Mouse (Mus musculus): ENCODE measurements around the gene Amhr2.

Amhr2 gene

GRCm38 (mm10) chr15:102470605-102471294, 25.6 kb downstream of the Amhr2 start:
- peak; percentile 58 for ATAC-seq (ENCODE audit: low TSS enrichment)

- 0 out of 2 replicates have a peak, but pooled peaks have one; percentile 5 for ATAC-seq (ENCODE audit: low TSS enrichment)
Observed at GRCm38 (mm10) chr15:102471295-102471645, 26.1 kb downstream of the Amhr2 start.

GRCm38 (mm10) chr15:102471727-102472126, 26.6 kb downstream of the Amhr2 start:
- ATAC-seq (ENCODE audit: low TSS enrichment): no peak

DNA sequence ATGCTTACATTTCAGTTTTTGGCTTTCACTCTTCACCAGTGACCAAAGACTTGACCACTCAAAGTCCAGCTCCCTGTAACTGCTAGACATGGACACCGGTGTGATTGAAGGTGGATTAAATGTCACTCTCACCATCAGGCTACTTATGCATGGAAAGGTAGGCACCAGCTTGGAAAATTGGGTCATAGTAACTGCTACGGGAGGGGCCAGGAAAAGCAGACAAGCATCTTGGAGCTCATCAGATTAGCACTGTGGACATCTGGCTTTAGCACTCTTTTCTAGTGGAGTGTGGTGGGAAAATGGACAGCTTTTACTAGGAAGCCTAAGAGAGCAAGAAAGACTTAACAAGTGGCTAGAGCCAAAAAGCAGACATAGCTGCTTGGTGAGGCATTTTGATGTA, 28.1 kb downstream of the Amhr2 start:
- ATAC-seq (ENCODE audit: low TSS enrichment): no peak

DNA sequence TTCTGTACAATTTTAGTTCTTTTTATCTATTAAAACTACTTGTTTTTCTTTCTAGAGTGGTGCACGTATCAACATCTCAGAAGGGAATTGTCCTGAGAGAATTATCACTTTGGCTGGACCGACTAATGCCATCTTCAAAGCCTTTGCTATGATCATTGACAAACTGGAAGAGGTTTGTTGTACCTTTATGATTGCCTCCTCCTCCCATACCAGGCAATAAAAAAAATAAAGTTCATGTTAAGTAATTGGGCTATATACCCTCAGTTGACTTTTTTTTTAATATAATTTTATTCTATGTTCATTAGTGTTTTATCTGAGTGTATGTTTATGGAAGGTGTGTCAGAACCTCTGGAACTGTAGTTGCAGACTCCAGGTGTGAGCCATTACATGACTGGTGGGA, 29.4 kb downstream of the Amhr2 start:
- ATAC-seq (ENCODE audit: low TSS enrichment): no peak

DNA sequence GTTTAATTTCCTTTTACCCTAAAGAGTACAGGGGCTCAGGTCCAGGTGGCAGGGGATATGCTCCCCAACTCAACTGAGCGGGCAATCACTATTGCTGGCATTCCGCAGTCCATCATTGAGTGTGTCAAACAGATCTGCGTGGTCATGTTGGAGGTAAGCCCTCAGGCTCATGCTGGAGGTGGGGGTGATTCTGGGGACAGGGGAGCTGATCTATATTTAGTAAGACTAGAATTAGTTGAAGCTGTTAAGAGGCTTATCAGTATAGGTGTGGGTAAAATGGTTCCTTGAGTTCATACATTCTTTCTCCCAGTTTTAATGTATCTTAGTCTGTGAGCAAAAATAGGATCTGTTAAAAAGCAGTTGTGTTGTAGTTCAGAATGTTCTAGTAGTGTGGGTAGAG, 38.0 kb downstream of the Amhr2 start:
- no peak for ATAC-seq (ENCODE audit: low TSS enrichment)

- ATAC-seq (ENCODE audit: low TSS enrichment): no peak
Observed at GRCm38 (mm10) chr15:102485853-102486252, 40.7 kb downstream of the Amhr2 start.

DNA sequence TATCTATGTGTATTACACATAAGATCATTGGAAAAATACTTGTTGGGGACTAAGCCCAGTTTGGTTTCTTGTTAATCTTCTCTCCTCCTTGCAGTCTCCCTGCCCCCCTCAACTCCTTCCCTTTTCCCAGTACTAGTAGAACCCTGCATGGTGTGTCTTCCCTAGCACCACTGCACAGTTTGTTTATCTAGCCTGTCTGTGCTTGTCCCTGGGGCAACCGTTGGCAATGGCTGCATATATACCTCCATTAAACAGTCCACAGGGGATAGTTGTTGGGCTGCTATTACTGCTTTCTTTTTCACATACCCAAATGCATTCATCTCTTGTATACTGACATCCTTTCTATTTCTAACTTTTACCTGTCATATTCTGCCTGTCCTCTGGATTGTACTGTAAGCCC, 42.5 kb downstream of the Amhr2 start:
- ATAC-seq (ENCODE audit: low TSS enrichment): no peak

DNA sequence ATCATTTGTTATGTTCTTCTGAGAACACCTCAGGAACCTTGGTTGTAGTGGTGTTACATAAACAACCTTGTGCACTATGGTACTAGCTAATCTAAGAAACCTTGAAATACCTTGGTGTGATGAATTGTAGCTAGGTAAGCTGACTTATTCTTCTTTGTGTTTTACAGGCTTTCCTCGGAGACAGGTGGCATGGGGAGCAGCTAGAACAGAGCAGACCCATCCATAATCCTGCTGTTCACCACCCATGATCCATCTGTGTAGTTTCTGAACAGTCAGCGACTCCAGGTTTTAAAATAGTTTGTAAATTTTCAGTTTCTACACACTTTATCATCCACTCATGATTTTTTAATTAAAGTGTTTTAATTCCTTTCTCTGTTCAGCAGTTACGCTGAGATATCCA, 53.2 kb downstream of the Amhr2 start:
- peak; percentile 32; the same call in 1 of the 2 replicates for ATAC-seq (ENCODE audit: low TSS enrichment)

DNA sequence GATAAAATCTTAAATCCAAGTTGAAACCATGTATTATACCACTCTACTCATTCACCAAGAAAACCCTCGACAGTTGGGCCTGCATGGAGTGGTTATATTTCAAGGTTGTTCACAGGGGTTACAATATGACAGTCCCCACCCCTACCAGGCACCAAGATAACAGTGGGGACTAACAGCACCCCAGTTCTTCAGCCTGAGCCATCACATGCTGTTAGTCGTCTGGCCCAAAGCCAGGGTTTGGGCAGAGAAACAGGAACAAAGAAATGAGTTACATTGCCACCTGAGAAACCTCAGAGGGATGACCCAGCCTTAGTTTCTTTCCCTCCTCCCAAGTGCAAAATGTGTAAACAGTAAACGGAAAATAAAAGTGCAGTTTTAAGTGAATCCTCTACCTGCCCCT, 54.2 kb downstream of the Amhr2 start:
- no peak for ATAC-seq (ENCODE audit: low TSS enrichment)

DNA sequence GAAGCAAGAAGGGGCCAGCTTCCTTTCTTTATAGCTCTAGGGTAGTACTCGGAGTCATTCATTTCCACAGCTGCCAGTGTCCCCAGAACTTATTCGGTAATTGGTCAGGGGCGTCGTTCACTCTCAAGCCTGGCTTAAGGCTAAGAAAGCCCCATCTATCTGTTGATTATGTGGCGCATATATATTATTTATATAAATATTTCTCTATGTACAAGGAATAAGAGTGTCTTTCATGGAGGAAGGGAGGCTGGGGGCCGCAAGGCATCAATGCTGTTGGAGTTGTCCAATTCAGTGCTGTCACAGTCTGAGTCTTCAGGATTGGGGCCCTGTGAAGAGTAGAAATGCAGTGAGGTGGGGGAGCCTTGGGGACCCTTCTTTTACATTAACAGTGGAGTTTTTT, 54.7 kb downstream of the Amhr2 start:
- ATAC-seq (ENCODE audit: low TSS enrichment): no peak

DNA sequence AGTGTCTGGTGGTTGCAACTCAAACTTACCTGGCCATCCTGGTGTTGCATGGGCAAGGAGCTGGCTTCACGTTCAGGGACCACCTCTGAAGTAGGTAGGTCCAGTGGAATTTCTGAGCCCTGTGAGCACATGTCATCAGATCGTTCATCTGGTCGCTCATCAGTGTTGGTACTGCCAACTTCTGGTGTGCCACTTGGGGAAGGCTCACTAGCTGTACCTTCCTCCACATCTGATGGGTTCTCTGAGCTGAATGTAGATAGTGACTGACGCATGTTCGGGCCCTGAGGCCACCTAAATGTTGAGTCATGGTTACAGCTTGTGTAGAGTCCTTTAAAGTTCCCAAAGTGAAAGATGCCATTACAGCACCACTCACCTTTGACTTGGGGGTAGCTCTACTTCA, 55.3 kb downstream of the Amhr2 start:
- no peak for ATAC-seq (ENCODE audit: low TSS enrichment)

DNA sequence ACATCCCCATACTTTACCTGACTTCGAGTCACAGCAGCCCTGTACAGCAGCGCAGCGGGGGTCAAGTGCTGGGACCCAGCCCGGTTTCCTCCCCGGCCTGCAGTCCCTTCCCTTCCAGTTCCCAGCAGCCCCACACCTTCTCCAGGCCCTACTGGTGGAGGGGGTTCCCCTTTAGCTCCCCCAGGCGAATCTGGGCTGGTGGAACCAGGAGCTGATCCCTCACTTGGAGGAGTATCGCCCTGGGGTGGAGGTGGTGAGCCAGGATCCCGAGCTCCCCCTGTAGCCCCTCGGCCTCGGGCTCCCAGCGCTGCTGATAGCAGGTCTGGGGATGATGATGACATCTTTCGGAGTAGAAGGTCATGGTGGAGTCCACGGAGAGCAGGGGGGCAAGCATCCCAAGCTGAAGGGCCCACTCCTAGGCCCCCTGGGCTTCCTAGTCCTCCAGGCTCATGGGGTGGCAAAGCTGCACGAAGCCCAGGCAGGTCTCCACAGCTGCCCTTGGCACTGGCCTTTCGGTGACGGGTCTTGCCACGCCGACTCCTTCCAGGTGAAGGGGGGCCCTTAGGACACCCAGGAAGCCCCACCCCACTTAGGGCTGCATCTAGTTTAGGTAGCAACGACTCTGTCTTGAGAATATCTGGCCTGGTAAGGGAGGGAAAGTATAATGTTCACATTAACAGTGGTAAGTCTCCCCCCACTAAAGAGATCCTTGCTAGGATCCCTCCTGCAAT, 56.1 kb downstream of the Amhr2 start:
- ATAC-seq (ENCODE audit: low TSS enrichment): no peak

DNA sequence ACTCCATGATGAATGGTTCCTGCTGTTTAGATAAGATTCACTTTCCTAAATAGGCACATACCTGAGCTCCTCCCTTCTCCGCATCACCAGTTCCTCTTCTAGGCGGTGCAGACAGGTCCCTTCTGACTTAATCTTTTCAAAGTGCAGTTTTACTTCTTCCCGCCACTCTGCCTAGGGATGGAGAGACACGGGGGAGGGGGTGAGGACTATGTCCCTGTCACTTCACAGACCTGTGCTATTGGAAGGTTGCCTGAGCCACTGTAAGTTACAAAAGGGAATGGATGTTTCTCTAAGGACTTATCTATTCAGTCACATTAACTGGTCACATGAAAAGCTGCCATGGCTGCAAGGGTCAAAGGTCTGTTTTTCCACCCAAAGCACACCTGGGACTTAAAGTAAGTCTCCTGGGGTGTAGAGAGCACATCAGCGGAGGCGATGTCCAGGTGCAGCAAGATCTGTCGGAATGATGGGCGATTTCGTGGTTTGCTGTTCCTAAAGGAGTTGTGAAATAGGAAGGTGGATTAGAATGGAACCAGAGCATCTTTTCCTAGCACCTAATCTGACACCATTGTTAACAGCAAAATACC, 57.2 kb downstream of the Amhr2 start:
- no peak for ATAC-seq (ENCODE audit: low TSS enrichment)

GRCm38 (mm10) chr15:102503447-102503846, 58.3 kb downstream of the Amhr2 start, which contains the start of gene Gm10337:
Gene Gm10337, plus strand, starts transcription at chr15:102503722.
- no peak for ATAC-seq (ENCODE audit: low TSS enrichment)
